Mouse (Mus musculus): ENCODE measurements around the gene Eef1akmt2. TPM values are rescaled to one million over a fixed set of nuclear protein-coding genes. Genes with fewer than 3 reads are reported as not detected.

Eef1akmt2 gene
- polyA plus RNA-seq, 1 experiment from 2014 or later = 42.0 TPM

- Histone ChIP-seq H3K4me1 (ENCODE audit: control insufficient read depth in 2 of 2, insufficient read depth in 2 of 2, low read length in 2 of 2) (peaks cover 0 to 3% of the 10 kb centered on the region in 2 experiments; a peak in 2 of 4 replicates), H3K27ac (replicated peaks in 1 of 2; ENCODE audit: control insufficient read depth in 1 of 2, insufficient read depth in 1 of 2, low read depth in 2 of 2, low read length in 2 of 2) (no peak overlapping the region), H3K4me3 (ENCODE audit: control insufficient read depth in 1 of 2, insufficient read depth in 1 of 2, low read depth in 1 of 2, low read length in 2 of 2) (no peak overlapping the region), H3K9me3 (ENCODE audit: control insufficient read depth, low read length) (no peaks in the 10 kb centered on the region), H3K9ac (ENCODE audit: low read length) (no peak overlapping the region), H3K4me2 (ENCODE audit: low read length) (no peak overlapping the region), H3K27me3 (ENCODE audit: control insufficient read depth, insufficient read depth, low read length) (no peaks in the 10 kb centered on the region), H3K36me3 (ENCODE audit: control insufficient read depth, insufficient read depth, low read length) (peaks cover 40% of the 10 kb centered on the region)
- 13% methylated on average over 5 of the region's 5 CpGs for WGBS
- no peak for ATAC-seq (ENCODE audit: insufficient number of reproducible peaks, insufficient read depth, low FRiP score, low read depth)
These were observed 11.2 kb downstream of the Eef1akmt2 start for GRCm38 (mm10) chr7:132841287-132841686.

- Histone ChIP-seq H3K36me3 (ENCODE audit: control insufficient read depth, insufficient read depth, low read length) (peaks cover 62% of the 10 kb centered on the region), H3K27me3 (ENCODE audit: control insufficient read depth, insufficient read depth, low read length) (no peaks in the 10 kb centered on the region), H3K9me3 (ENCODE audit: control insufficient read depth, low read length) (no peaks in the 10 kb centered on the region), H3K9ac (ENCODE audit: low read length) (no peak overlapping the region), H3K4me3 (ENCODE audit: control insufficient read depth in 1 of 2, insufficient read depth in 1 of 2, low read depth in 1 of 2, low read length in 2 of 2) (no peak overlapping the region), H3K4me1 (ENCODE audit: control insufficient read depth in 2 of 2, insufficient read depth in 2 of 2, low read length in 2 of 2) (no peaks in the 10 kb centered on the region), H3K27ac (replicated peaks in 1 of 2; ENCODE audit: control insufficient read depth in 1 of 2, insufficient read depth in 1 of 2, low read depth in 2 of 2, low read length in 2 of 2) (no peak overlapping the region), H3K4me2 (ENCODE audit: low read length) (no peak overlapping the region)
- ATAC-seq (ENCODE audit: insufficient number of reproducible peaks, insufficient read depth, low FRiP score, low read depth) = no peak
- WGBS = 91% methylated on average over 4 of the region's 4 CpGs
These were observed 21.5 kb downstream of the Eef1akmt2 start for GRCm38 (mm10) chr7:132830955-132831354.

GRCm38 (mm10) chr7:132824346-132825022, 28.0 kb downstream of the Eef1akmt2 start:
- H3K4me1 ChIP-seq (ENCODE audit: control insufficient read depth in 2 of 2, insufficient read depth in 2 of 2, low read length in 2 of 2) = no peaks in the 10 kb centered on the region
- H3K9ac ChIP-seq (ENCODE audit: low read length) = no peak overlapping the region
- H3K4me2 ChIP-seq (ENCODE audit: low read length) = no peak overlapping the region
- no peak for ATAC-seq (ENCODE audit: insufficient number of reproducible peaks, insufficient read depth, low FRiP score, low read depth)
- H3K9me3 ChIP-seq (ENCODE audit: control insufficient read depth, low read length) = no peaks in the 10 kb centered on the region
- H3K4me3 ChIP-seq (ENCODE audit: control insufficient read depth in 1 of 2, insufficient read depth in 1 of 2, low read depth in 1 of 2, low read length in 2 of 2) = no peak overlapping the region
- peaks cover 46% of the 10 kb centered on the region for H3K36me3 ChIP-seq (ENCODE audit: control insufficient read depth, insufficient read depth, low read length)
- no peaks in the 10 kb centered on the region for H3K27me3 ChIP-seq (ENCODE audit: control insufficient read depth, insufficient read depth, low read length)
- 16% methylated on average over 1 of the region's 1 CpGs for WGBS
- H3K27ac ChIP-seq (replicated peaks in 1 of 2; ENCODE audit: control insufficient read depth in 1 of 2, insufficient read depth in 1 of 2, low read depth in 2 of 2, low read length in 2 of 2) = no peak overlapping the region

GRCm38 (mm10) chr7:132823832-132824231, 28.6 kb downstream of the Eef1akmt2 start:
- no peak for ATAC-seq (ENCODE audit: insufficient number of reproducible peaks, insufficient read depth, low FRiP score, low read depth)

GRCm38 (mm10) chr7:132820692-132821091, 31.8 kb downstream of the Eef1akmt2 start:
- Histone ChIP-seq H3K9ac (ENCODE audit: low read length) (no peak overlapping the region), H3K27me3 (ENCODE audit: control insufficient read depth, insufficient read depth, low read length) (no peaks in the 10 kb centered on the region), H3K36me3 (ENCODE audit: control insufficient read depth, insufficient read depth, low read length) (peaks cover 16% of the 10 kb centered on the region), H3K27ac (replicated peaks in 1 of 2; ENCODE audit: control insufficient read depth in 1 of 2, insufficient read depth in 1 of 2, low read depth in 2 of 2, low read length in 2 of 2) (no peak overlapping the region), H3K4me3 (ENCODE audit: control insufficient read depth in 1 of 2, insufficient read depth in 1 of 2, low read depth in 1 of 2, low read length in 2 of 2) (no peak overlapping the region), H3K9me3 (ENCODE audit: control insufficient read depth, low read length) (no peaks in the 10 kb centered on the region), H3K4me2 (ENCODE audit: low read length) (no peak overlapping the region), H3K4me1 (ENCODE audit: control insufficient read depth in 2 of 2, insufficient read depth in 2 of 2, low read length in 2 of 2) (no peaks in the 10 kb centered on the region)
- ATAC-seq (ENCODE audit: insufficient number of reproducible peaks, insufficient read depth, low FRiP score, low read depth) = no peak
- WGBS = 71% methylated on average over 3 of the region's 3 CpGs

More at GRCm38 (mm10) chr7:132823832-132824231, 28.6 kb downstream of the Eef1akmt2 start:
- Histone ChIP-seq H3K36me3 (ENCODE audit: control insufficient read depth, insufficient read depth, low read length) (peaks cover 42% of the 10 kb centered on the region), H3K4me3 (ENCODE audit: control insufficient read depth in 1 of 2, insufficient read depth in 1 of 2, low read depth in 1 of 2, low read length in 2 of 2) (no peak overlapping the region), H3K4me2 (ENCODE audit: low read length) (no peak overlapping the region), H3K9ac (ENCODE audit: low read length) (no peak overlapping the region), H3K27me3 (ENCODE audit: control insufficient read depth, insufficient read depth, low read length) (no peaks in the 10 kb centered on the region), H3K9me3 (ENCODE audit: control insufficient read depth, low read length) (no peaks in the 10 kb centered on the region), H3K27ac (replicated peaks in 1 of 2; ENCODE audit: control insufficient read depth in 1 of 2, insufficient read depth in 1 of 2, low read depth in 2 of 2, low read length in 2 of 2) (no peak overlapping the region), H3K4me1 (ENCODE audit: control insufficient read depth in 2 of 2, insufficient read depth in 2 of 2, low read length in 2 of 2) (no peaks in the 10 kb centered on the region)

- H3K4me2 ChIP-seq (ENCODE audit: low read length) = no peak overlapping the region
- H3K36me3 ChIP-seq (ENCODE audit: control insufficient read depth, insufficient read depth, low read length) = peaks cover 4% of the 10 kb centered on the region; the same call in 1 of the 2 replicates
- H3K9ac ChIP-seq (ENCODE audit: low read length) = no peak overlapping the region
- H3K9me3 ChIP-seq (ENCODE audit: control insufficient read depth, low read length) = no peaks in the 10 kb centered on the region
- peaks cover under 1 to 9% of the 10 kb centered on the region in 2 experiments; a peak in 2 of 4 replicates for H3K4me1 ChIP-seq (ENCODE audit: control insufficient read depth in 2 of 2, insufficient read depth in 2 of 2, low read length in 2 of 2)
- no peak overlapping the region for H3K27ac ChIP-seq (replicated peaks in 1 of 2; ENCODE audit: control insufficient read depth in 1 of 2, insufficient read depth in 1 of 2, low read depth in 2 of 2, low read length in 2 of 2)
- no peaks in the 10 kb centered on the region for H3K27me3 ChIP-seq (ENCODE audit: control insufficient read depth, insufficient read depth, low read length)
- H3K4me3 ChIP-seq (ENCODE audit: control insufficient read depth in 1 of 2, insufficient read depth in 1 of 2, low read depth in 1 of 2, low read length in 2 of 2) = no peak overlapping the region
- 90% methylated on average over 6 of the region's 6 CpGs for WGBS
- ATAC-seq (ENCODE audit: insufficient number of reproducible peaks, insufficient read depth, low FRiP score, low read depth) = no peak
These were observed 35.4 kb downstream of the Eef1akmt2 start for GRCm38 (mm10) chr7:132817056-132817455.

- H3K4me1 ChIP-seq (ENCODE audit: control insufficient read depth in 2 of 2, insufficient read depth in 2 of 2, low read length in 2 of 2) = peaks cover 5 to 14% of the 10 kb centered on the region in 2 experiments
- no peak for ATAC-seq (ENCODE audit: insufficient number of reproducible peaks, insufficient read depth, low FRiP score, low read depth)
- no peak overlapping the region for H3K4me2 ChIP-seq (ENCODE audit: low read length)
- no peak overlapping the region for H3K27ac ChIP-seq (replicated peaks in 1 of 2; ENCODE audit: control insufficient read depth in 1 of 2, insufficient read depth in 1 of 2, low read depth in 2 of 2, low read length in 2 of 2)
- WGBS = 87% methylated on average over 2 of the region's 2 CpGs
- no peaks in the 10 kb centered on the region for H3K27me3 ChIP-seq (ENCODE audit: control insufficient read depth, insufficient read depth, low read length)
- H3K9ac ChIP-seq (ENCODE audit: low read length) = no peak overlapping the region
- no peaks in the 10 kb centered on the region for H3K9me3 ChIP-seq (ENCODE audit: control insufficient read depth, low read length)
- peaks cover 4% of the 10 kb centered on the region; the same call in 1 of the 2 replicates for H3K36me3 ChIP-seq (ENCODE audit: control insufficient read depth, insufficient read depth, low read length)
- H3K4me3 ChIP-seq (ENCODE audit: control insufficient read depth in 1 of 2, insufficient read depth in 1 of 2, low read depth in 1 of 2, low read length in 2 of 2) = no peak overlapping the region
These were observed 35.9 kb downstream of the Eef1akmt2 start for GRCm38 (mm10) chr7:132816528-132816927.

- H3K9ac ChIP-seq (ENCODE audit: low read length) = no peak overlapping the region
- ATAC-seq (ENCODE audit: insufficient number of reproducible peaks, insufficient read depth, low FRiP score, low read depth) = no peak
- H3K36me3 ChIP-seq (ENCODE audit: control insufficient read depth, insufficient read depth, low read length) = peaks cover under 1% of the 10 kb centered on the region; the same call in 1 of the 2 replicates
- peaks cover 9 to 27% of the 10 kb centered on the region in 2 experiments for H3K4me1 ChIP-seq (ENCODE audit: control insufficient read depth in 2 of 2, insufficient read depth in 2 of 2, low read length in 2 of 2)
- H3K27ac ChIP-seq (replicated peaks in 1 of 2; ENCODE audit: control insufficient read depth in 1 of 2, insufficient read depth in 1 of 2, low read depth in 2 of 2, low read length in 2 of 2) = no peak overlapping the region
- no peak overlapping the region for H3K4me2 ChIP-seq (ENCODE audit: low read length)
- no peaks in the 10 kb centered on the region for H3K9me3 ChIP-seq (ENCODE audit: control insufficient read depth, low read length)
- WGBS = 85% methylated on average over 5 of the region's 5 CpGs
- no peaks in the 10 kb centered on the region for H3K27me3 ChIP-seq (ENCODE audit: control insufficient read depth, insufficient read depth, low read length)
- no peak overlapping the region for H3K4me3 ChIP-seq (ENCODE audit: control insufficient read depth in 1 of 2, insufficient read depth in 1 of 2, low read depth in 1 of 2, low read length in 2 of 2)
These were observed 37.4 kb downstream of the Eef1akmt2 start for GRCm38 (mm10) chr7:132815081-132815480.
